Comparison of ENCODE assay signal across 19 mouse cellular contexts in genomic region chr13:42603308-42603707, GRCm38 (mm10).
"Had no signal": no experiment of that assay in that cellular context is flagged by ENCODE, and none has a peak within 500 bp of the region (broad histone marks: within the 10 kb centered on the region; RNA-seq: fewer than 3 reads in every experiment).

No protein-coding gene starts in this region.

- H3K27ac ChIP-seq: kidney, embryonic 15.5 days; limb, embryonic 12.5 days; limb, embryonic 15.5 days; liver, embryonic 12.5 days; liver, embryonic 15.5 days; stomach, postnatal 0 days had no signal

- H3K4me1 ChIP-seq: kidney, embryonic 15.5 days; limb, embryonic 12.5 days; limb, embryonic 15.5 days; liver, embryonic 12.5 days; liver, embryonic 15.5 days had no signal

- DNase-seq: kidney, adult 11 months; kidney, adult 8-10 months; kidney, postnatal 10 days; kidney, postnatal 36 days; layer of hippocampus, postnatal 36 days; left cerebral cortex, postnatal 4 days; lung, adult 2 months; lung, postnatal 14 days; lung, postnatal 4 days; midbrain, embryonic 14.5 days; right cerebral cortex, postnatal 4 days; thymus, postnatal 25 days had no signal

- H3K27me3 ChIP-seq: kidney, embryonic 15.5 days; limb, embryonic 12.5 days; limb, embryonic 15.5 days; liver, embryonic 12.5 days; liver, embryonic 15.5 days had no signal

- H3K9ac ChIP-seq: kidney, embryonic 15.5 days; limb, embryonic 12.5 days; limb, embryonic 15.5 days; liver, embryonic 12.5 days; liver, embryonic 15.5 days had no signal

- H3K4me3 ChIP-seq: kidney, embryonic 15.5 days; limb, embryonic 12.5 days; limb, embryonic 15.5 days; liver, embryonic 12.5 days; liver, embryonic 15.5 days had no signal

- H3K36me3 ChIP-seq: kidney, embryonic 15.5 days; limb, embryonic 12.5 days; limb, embryonic 15.5 days; liver, embryonic 12.5 days; liver, embryonic 15.5 days had no signal

- ATAC-seq: liver, embryonic 12.5 days had no signal

- H3K4me2 ChIP-seq: kidney, embryonic 15.5 days; limb, embryonic 12.5 days; limb, embryonic 15.5 days; liver, embryonic 12.5 days; liver, embryonic 15.5 days; midbrain, embryonic 11.5 days had no signal

- H3K9me3 ChIP-seq: kidney, embryonic 15.5 days; limb, embryonic 12.5 days; limb, embryonic 15.5 days; liver, embryonic 12.5 days; liver, embryonic 15.5 days had no signal
